Mouse (Mus musculus) fat pad, adult 2 months (tissue): Measurements from ENCODE around the gene Cdkn1a.
A peak's percentile ranks its signal among the peaks of the same experiment; 100 is the strongest.
"Not testable (repeated sequence)": the region's sequence is repeated elsewhere in the genome, so short reads cannot be mapped to it uniquely, and the experiment has no call there.

Experiments used
- DNase-seq: peaks from one replicate; pipeline ENCODE4 v3.0.0-alpha.2; 2011; ENCODE audit warnings: low read depth, low spot score; ENCODE audit errors: extremely low read depth

Gene Cdkn1a

DNA sequence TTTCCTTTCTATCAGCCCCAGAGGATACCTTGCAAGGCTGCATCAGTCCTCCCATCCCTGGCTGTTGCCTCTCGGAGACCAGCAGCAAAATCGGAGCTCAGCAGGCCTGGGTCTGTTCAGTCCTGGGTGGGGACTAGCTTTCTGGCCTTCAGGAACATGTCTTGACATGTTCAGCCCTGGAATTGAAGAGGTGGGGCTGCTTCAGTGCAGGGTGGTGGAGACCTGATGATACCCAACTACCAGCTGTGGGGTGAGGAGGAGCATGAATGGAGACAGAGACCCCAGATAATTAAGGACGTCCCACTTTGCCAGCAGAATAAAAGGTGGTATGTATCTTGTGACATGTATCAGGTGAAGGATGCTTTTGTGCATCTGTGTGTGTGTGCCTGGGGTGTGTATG, at the start of gene Cdkn1a:
Cdkn1a (plus strand) TSS at position 201 of the 400 bp plus-strand sequence.
- no peak for DNase-seq

DNA sequence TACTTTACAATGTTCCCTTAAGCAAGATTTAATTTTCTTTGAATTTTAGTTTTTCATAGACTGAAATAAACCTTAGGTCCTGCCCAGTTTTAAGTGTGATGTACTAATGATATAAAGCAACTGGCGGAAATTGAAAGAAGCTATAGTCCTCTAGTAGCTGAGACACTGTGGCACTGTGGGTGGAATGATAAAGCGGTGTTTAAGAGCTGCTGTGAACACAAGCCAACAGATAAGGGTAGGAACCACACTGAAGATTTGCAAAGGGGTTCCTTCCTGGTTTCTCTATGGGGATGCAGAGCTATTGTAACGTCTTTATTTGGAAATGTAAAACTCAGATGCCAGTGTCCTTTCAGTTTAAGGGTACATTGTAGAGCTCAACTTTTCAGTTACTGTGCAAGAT, 49.1 kb upstream of the Cdkn1a start:
- DNase-seq = not testable (repeated sequence)

DNA sequence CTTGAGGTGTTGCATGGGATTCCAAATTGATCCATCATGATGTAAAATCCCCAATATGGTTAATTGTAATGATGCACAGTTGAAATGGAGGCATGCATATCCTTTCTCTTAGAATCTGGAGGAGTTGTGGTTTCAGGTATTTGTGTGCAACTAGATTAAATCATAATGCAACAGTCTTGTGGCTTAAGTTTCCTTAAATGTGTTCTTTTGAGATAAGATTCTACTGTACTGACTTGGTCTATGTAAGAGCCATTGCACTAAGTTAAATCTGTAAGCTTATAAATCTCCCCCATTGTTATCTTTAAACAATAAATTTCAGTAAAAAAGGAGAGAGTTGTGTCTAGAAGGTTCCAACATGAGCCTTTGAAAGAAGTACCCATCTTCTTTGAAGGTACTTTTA, 48.2 kb upstream of the Cdkn1a start:
- DNase-seq = no peak

DNA sequence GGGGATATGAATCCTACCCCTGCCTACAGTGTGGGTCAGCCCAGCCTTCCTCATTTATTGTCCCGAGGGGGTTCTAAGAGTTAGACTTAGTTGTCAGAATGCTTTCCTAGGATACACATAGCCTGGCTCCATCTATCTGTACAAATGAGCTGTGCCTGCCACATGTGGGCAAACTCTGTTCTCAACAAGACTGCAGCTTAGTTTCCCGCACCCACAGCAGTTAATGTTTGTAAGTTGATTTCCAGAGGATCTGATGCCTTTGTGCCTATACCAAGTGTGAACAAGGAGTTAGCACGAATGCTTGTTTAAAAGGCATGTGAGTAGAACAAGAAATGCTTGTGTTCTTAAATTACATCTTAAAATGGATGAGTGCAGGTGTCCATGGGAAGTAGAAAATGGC, 47.2 kb upstream of the Cdkn1a start:
- no peak for DNase-seq

DNA sequence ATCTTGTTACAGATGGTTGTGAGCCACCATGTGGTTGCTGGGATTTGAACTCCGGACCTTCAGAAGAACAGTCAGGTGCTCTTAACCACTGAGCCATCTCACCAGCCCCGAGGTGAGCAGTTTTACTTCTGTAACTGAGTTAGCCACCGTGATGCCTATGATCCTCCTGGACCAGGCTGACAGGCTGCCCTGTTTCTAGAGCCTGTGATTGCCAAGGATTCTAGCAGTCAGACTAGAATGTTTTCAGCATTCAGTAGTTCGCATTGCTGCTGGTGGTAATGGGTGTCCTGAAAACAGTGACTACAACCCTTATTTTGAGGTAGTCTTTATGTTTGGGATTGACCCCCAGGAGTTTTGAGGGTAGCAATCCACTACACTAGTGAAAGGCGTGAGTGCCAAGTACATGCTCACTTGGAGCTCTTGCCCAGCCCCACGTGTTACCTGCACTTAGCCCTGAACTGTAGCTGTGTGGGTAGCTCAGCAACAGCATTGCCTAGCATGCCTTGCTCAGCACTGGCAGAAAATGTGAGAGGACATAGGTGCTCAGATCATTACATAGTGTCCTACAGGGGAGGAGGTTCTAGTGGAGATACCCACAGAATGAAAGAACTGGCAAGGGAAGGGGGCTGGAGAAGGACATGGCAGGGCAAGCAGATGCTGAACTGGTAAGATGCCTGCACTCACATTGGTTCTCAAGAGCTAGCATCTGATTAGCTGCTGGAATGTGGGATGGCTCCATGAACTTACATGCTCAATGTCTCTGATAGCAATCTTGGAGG, 46.4 kb upstream of the Cdkn1a start:
- no peak for DNase-seq

DNA sequence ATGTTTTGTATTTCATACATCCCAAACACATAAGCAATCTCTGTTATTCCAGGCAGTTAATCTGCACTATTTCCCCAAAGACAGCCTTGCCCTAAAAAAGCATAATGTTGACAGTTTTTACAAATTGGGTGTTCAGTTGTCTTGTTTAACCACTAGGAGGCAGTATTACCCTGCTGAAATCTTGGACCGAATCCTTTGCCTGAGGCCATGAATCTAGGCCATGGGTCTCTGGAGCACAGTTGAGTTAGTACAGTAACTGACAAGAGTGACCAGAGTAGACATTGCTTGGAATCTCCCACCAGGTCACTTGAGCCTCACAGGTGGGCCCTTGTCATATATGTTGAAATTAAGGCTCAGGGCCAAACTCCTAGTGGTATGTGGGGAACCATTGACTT, 45.9 kb upstream of the Cdkn1a start:
- no peak for DNase-seq

DNA sequence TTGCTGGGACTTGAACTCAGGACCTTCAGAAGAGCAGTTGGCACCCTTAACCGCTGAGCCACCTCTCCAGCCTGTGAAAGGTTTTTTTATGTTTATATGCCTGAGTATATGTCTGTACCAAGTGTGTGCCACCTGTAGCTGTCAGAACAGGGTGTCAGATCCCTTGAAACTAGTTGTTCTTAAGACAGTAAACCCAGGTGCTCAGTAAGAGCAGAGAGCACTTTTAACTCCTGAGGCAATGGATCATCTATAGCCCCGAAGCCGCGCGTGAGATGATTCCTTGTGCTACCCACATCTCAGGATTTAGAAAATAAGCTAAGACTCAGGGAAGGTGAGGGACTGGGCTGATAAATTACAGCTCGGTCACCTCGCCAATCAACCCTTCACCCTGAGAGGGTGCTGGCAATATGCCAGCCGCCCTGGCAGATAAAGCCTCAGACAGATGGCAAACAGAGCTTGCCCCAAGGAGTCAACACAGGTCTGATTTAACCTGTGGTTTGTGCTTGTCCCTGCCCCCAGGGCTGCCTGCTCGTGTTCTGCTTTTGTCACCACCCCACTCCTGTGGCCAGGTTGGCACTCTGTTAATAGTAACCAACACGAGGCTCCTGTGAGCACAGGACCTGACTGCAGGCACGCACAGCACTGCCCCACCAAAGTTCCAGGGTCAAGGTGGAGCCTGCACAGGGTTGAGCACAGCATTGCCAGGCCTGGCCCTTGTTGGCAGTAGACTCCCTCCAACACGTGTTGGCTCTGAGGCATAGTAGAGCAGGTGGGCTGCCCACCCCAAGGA, 44.8 kb upstream of the Cdkn1a start:
- DNase-seq = no peak

DNA sequence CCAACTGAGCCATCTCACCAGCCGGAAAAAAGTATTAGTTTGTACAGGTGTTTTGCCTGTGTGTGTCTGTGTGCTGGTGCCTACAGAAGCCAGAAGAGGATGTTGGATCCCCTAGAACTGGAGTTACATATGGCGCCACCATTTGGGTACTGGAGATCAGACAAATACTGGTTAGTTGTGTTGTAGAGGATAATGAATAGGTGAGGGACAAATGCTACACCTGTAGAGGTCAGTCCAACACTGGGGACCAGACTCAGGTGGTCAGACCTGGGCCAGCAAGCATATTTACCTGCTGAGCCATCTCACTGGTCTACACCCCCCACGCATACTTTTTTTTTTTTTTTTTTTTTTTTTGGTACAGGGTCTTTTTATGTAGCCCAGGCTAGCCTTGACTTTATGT, 43.9 kb upstream of the Cdkn1a start:
- no peak for DNase-seq

DNA sequence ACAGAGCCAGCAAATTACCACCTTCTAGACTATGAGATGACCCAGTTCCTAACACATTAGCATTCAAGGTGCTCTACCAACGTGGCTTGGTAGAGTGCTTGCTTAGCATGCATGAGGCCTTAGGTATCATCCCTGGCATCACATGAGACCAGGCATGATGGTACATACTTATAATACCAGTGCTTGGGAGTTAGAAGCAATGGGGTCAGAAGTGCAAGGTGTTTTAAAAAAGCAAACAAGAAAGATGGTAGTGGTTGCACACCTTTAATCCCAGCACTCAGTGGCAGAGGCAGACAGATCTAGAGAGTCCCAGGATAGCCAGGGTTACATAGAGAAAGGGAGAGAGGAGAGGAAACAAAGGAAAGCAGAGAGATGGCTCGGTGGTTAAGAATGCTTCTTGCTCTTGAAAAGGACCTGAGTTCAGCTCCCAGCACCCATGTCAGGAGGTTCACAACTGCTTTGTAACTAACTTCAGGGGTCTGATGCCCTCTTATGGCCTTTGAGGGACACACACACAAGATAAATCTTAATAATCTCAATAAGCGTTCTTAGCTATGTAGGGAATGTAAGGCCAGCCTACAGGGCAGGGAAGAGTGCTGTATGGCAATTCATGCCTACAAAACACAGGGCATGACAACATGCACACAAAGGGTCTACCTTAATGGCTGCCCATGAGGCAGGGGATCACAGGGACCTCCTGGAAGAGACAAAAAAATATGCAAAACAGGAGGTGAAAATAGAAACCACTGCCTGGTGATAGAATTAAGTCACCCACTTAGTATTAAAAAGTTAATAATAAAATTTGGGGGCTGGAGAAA, 42.9 kb upstream of the Cdkn1a start:
- DNase-seq = no peak

DNA sequence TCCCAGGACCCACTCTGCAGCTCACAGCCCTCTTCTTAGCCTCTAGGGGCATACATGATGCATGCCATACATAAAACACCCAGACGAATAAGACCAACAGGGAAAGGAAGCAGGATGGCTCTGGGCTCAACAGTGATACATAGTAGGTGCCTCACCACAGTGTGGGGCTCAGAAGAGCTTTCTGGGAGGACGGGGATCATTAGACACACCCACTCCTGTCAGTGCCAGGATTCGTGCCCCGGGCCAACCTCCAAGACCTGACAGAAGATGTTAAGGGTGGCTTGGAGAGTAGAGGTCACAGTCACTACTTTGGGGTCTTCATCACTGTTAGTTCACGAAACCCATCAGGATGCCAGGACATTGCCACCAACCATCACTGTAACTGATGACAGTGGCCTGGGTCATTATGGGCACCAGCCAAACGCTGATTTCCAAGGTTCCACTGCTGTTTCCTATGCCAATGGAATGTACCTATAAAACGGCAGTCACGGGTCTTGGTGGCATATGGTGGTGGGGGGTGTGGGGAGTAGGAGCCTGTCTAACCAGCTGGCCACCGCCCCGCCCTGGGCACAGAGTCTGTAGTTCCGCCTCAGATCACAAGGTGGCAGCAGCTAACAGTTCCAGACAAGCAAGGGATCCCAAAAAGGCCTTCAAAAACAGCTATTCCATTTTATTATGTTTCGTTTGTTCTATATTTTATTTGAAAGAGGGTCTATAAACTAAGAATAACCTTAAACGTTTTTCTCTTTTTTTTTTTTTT, 41.8 kb upstream of the Cdkn1a start:
- no peak for DNase-seq

DNA sequence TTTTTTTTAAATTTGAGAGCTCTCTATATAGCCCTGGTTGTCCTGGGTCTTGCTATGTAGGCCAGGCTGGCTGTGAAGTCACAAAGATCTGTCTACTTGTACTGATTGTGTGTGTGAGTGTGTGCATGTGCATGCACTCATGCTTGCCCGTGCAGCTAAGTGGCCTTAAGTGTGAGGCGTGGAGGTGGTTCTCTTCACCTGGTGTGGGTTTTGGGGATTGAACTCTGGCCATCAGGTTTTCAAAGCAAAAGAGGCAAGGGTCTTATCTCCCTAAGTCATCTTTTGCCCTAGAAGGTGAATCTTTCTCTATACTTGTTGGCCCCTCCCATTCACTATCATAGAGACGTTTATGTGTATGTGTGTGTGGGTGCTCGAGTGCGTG, 41.3 kb upstream of the Cdkn1a start:
- DNase-seq = no peak

DNA sequence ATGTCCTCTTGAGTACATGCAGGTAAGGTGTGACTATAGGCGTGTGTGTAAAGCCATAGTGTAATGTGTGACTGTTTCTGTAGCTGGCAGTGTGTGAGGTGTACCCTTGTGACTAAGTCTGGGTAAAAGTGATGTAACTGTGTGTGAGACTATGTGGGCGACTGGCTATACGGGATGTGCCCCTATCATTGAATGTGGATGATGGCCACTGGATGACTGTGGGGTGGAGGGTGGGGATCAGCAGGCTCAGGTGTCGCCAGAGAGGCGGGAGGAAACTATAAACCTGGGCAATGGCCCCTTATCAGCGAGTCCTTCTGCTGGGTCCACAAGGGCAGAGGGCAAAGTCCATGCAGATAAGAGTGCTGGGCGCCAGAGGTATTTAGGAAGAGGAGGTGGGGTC, 40.9 kb upstream of the Cdkn1a start:
- no peak for DNase-seq

DNA sequence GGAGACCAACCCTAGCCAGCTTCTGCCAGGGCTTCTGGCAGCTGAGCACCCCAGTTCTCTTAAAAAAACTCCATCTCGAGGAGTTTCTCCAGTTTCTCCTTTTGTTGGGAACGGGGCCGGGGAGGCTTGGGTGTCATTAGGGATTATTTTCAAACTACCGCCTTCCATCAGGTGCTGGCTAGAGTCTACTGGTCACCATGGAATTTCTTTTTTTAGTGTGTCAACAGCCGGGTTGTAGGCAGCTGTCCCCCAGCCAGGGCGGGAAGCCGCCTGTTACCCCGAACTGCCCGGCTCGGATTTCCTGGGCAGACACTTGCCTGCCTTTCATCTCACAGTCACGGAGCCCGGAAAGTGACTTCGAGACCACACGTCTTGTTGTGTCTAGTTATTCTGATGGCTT, 40.0 kb upstream of the Cdkn1a start:
- no peak for DNase-seq

DNA sequence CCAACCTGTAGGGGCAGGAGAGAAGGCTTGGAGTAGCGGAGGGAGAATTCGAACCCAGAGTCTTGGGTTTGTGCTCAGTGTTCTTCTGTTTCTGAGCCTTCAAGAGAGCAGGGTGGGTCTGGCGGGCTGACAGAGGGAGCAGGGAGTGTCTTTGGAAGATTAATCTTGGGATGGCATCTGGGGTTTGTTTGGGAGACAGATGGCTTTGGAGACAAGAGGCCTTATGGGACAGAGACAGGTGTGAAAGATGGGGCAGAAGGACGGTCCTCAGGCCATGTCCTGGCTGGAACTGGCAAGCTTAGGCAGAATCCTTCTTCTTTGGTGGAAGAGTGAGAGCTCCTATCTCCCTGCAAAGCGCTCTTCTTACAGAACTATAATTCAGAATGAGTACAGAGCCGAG, 37.7 kb upstream of the Cdkn1a start:
- DNase-seq = no peak

DNA sequence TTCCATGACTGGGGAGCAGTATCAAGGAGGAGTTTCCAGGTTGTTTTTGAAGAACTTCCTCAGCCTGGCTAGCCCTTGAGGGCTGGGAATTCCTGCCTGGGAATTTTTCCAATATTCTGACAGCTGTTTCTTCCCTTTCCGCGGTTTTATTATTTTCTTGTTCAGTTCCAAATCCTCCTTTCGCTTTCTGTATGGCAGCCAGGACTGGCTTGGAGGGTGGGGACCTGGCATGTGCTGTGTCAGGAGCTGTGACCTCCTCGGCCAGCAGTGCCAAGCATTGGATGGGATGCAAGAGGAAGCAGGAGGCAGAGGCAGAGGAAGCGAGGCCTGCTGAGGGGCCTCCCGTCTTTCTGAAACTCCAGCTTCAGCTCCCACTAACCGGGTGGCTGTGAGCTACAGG, 36.9 kb upstream of the Cdkn1a start:
- DNase-seq = no peak

DNA sequence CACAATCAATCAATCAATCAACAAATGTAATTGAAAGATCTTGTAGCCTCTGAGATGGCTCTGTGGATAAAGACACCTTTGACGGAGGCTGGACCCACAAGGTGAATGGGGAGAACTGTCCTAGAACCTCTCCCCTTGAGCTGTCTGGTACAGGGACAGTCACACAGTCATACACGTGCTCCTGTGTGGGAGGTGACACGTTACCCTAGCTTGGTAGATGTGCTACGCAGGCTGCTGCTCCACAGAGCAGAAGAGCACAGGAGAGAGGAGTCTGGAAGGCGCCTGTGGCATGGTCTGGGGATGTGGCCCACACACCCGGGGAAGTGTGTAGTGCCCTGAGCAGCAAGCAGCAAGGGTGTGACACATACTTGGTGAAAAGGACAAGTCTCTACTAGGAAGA, 36.3 kb upstream of the Cdkn1a start:
- DNase-seq = no peak

DNA sequence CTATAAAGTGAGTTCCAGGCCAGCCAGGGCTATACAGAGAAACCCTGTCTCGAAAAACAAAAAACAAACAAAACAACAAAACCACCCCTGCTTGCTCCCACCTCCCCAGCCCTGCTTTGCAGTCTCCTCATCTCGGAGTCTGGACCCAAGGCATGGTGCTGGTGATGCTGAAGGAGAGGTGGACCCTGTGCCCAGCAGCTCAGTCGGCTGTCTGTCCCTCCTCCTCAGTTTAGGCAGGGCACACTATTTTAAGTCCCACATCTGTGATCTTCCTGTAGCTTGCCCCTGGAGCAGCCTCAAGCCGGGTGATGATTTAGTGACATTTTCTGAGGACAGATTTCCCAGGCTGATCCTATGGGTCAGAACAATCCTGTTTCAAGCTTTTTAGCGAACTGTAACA, 35.2 kb upstream of the Cdkn1a start:
- no peak for DNase-seq

DNA sequence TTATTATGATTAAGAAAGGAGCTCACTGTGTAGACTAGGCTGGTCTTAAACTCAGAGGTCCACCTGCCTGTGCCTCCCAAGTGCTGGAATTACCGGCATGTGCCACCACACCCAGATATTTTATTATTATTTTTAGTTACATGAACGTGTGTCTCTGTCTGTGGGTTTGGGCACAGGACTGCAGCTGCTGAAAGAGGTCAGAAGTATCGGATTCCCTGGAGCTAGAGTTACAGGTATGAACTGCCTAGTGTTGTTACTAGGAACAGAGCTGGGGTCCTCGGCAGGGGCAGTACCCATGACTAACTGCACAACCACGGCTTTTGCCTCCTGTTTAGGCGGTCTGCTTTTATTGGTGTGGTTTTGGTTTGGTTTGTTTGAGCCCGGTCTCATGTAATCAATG, 34.6 kb upstream of the Cdkn1a start:
- DNase-seq = no peak

DNA sequence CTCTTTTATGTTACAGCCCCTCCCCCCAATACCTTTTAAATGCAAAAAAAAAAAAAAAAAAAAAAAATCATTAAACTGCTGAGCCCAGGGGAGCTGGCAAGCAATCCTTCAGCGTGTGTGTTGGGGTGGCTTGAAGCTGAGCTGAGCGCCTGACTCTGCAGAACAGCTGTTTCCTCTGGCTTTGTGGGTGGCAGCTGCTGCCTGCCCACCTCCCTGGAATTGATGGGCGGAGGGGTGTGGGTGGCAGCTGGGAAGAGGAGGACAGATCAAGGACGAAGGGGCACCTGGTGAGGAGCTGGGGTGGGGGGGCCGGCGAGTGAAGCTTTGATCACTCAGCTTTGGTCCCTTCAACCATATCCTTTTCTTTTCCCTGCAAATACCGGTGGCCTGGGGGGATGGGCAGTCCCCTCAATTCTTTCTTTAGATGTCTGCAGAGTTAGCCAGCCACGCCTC, 34.1 kb upstream of the Cdkn1a start:
- no peak for DNase-seq

DNA sequence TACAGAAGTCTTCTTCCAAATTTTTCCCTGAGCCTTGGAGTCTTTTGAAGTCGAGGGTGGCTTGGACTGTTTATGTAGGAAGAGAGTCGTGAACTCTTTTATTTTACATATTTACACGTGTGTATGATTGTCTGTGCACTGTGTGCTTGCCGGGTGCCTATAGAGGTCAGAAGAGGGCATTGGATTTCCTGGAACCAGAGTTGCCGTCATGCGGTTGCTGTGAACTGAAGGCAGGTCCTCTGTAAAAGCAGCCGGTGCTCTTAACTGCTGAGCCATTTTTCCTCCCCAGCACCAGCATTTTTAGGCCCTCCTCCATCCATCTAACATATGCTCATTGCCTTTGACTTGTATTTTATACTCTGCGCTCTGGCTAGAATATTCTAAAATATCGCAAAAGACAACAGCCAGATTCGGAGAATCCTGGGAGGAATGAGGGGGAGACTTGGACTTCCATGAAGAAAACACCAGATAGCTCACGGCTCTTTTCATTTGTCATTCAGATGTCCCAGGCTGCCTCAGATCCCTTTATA, 33.4 kb upstream of the Cdkn1a start:
- no peak for DNase-seq

DNA sequence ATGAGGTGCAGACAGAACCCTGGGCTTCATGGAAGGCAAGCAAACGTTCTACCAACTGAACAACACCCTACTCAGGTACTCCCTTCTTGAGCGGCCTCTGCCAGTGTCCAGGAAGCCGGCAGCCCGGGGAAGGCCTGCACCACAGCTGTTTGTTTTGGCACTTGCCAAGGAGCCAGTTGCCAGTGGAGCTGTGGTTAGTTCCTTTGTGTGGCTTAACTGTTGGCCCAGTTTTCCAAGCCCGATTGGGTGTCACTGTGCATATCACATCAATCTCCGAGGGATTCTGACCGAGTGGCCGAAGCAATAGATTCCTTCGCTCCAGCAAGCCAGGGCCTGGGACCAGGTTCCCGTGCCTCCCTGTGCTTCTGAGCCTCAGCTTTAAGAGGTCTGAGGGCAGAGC, 32.8 kb upstream of the Cdkn1a start:
- DNase-seq = peak; percentile 85
